Mouse (Mus musculus) thymus, adult 2 months (tissue): Measurements from ENCODE around the gene Olfr1377. TPM values are rescaled to one million over a fixed set of nuclear protein-coding genes. Genes with fewer than 3 reads are reported as not detected.
"Not testable (repeated sequence)": the region's sequence is repeated elsewhere in the genome, so short reads cannot be mapped to it uniquely, and the experiment has no call there.

Experiments used
- DNase-seq: peaks from one replicate; pipeline ENCODE4 v3.0.0; 2021
- H3K27ac ChIP-seq: fragments of 200-500 bp; 2 replicates; pipeline ENCODE4 v1.5.1; 2012; ENCODE audit warnings: low read length, control low read depth; ENCODE audit not compliant: control insufficient read depth, insufficient read depth
- H3K27me3 ChIP-seq: fragments of 200-500 bp; 2 replicates; pipeline ENCODE4 v1.6.1; 2012; ENCODE audit warnings: mild to moderate bottlenecking, low read length, moderate library complexity, mixed read lengths; ENCODE audit not compliant: control insufficient read depth, insufficient read depth
- H3K36me3 ChIP-seq: fragments of 200-500 bp; 2 replicates; pipeline ENCODE4 v1.6.1; 2012; ENCODE audit warnings: mild to moderate bottlenecking, low read length, moderate library complexity; ENCODE audit not compliant: control insufficient read depth, insufficient read depth
- H3K4me1 ChIP-seq: fragments of 200-500 bp; replicated peaks from 2 replicates; pipeline ENCODE4 v1.6.1; 2012; ENCODE audit warnings: low read length; ENCODE audit not compliant: control insufficient read depth, insufficient read depth
- H3K4me3 ChIP-seq: fragments of 200-500 bp; 2 replicates; pipeline ENCODE4 v1.5.1; 2012; ENCODE audit warnings: mild to moderate bottlenecking, low read length, control low read depth, moderate library complexity; ENCODE audit not compliant: control insufficient read depth, insufficient read depth
- CTCF ChIP-seq: fragments of 200-500 bp; IDR thresholded peaks from 2 replicates; pipeline ENCODE4 v1.5.1; 2012; ENCODE audit warnings: mild to moderate bottlenecking, control low read depth, low read length, moderate library complexity, borderline replicate concordance; ENCODE audit not compliant: control insufficient read depth, poor library complexity, insufficient read depth; ENCODE audit errors: extremely low read depth
- POLR2A ChIP-seq: fragments of 200-500 bp; IDR thresholded peaks from 2 replicates; pipeline ENCODE4 v1.6.1; 2012; ENCODE audit warnings: mild to moderate bottlenecking, low read length, control low read depth, moderate library complexity; ENCODE audit not compliant: control insufficient read depth, poor library complexity, insufficient read depth; ENCODE audit errors: extremely low read depth
- WGBS: fragments of 180-500 bp; shearing (Covaris S2); methylation state at CpG from one replicate; pipeline ENCODE4 v1.1.7; 2018; 5-methylcytosine and 5-hydroxymethylcytosine counted together
- polyA plus RNA-seq: library from polyadenylated mRNA; depleted of rRNA; stranded (reverse); fragments of >200 nt; gene quantifications from 2 replicates; pipeline ENCODE4 v1.2.3, GENCODE M21; 2012; rRNA removed

Gene Olfr1377
- polyA plus RNA-seq, 1 experiment = 0.09 TPM

- Histone ChIP-seq H3K27ac (no peak overlapping the region), H3K36me3 (no peaks in the 10 kb centered on the region), H3K4me1 (no peaks in the 10 kb centered on the region), H3K4me3 (no peak overlapping the region), H3K27me3 (no peaks in the 10 kb centered on the region)
- TF ChIP-seq CTCF (no peak), POLR2A (no peak)
- WGBS = 62% methylated on average over 2 of the region's 2 CpGs
- no peak for DNase-seq
Measured at GRCm38 (mm10) chr11:51016341-51016740, 34.6 kb downstream of the Olfr1377 start.

GRCm38 (mm10) chr11:51026811-51027210 is 45.0 kb downstream of the Olfr1377 start:
- DNase-seq, H3K36me3 ChIP-seq, H3K4me3 ChIP-seq, H3K27me3 ChIP-seq, H3K27ac ChIP-seq, H3K4me1 ChIP-seq: not testable (repeated sequence)
- WGBS = 94% methylated on average over 11 of the region's 11 CpGs

- H3K36me3 ChIP-seq, H3K4me1 ChIP-seq, H3K4me3 ChIP-seq, H3K27ac ChIP-seq, H3K27me3 ChIP-seq, DNase-seq: not testable (repeated sequence)
- WGBS = 79% methylated on average over 8 of the region's 8 CpGs
Measured at GRCm38 (mm10) chr11:51029381-51029780, 47.6 kb downstream of the Olfr1377 start.

- WGBS = 94% methylated on average over 2 of the region's 2 CpGs
- TF ChIP-seq POLR2A (no peak), CTCF (no peak)
- no peaks in the 10 kb centered on the region for H3K36me3 ChIP-seq
- DNase-seq = no peak
- H3K4me1 ChIP-seq = no peaks in the 10 kb centered on the region
- H3K4me3 ChIP-seq = no peak overlapping the region
- H3K27ac ChIP-seq = no peak overlapping the region
- H3K27me3 ChIP-seq = no peaks in the 10 kb centered on the region
Measured at GRCm38 (mm10) chr11:51030225-51030624, 48.5 kb downstream of the Olfr1377 start.

GRCm38 (mm10) chr11:51032851-51033250 is 51.1 kb downstream of the Olfr1377 start:
- H3K27ac ChIP-seq = no peak overlapping the region
- no peak for TF ChIP-seq CTCF
- TF ChIP-seq POLR2A = no peak
- 33% methylated on average over 1 of the region's 1 CpGs for WGBS
- H3K36me3 ChIP-seq = no peaks in the 10 kb centered on the region
- no peaks in the 10 kb centered on the region for H3K4me1 ChIP-seq
- DNase-seq = peak; percentile 9
- no peaks in the 10 kb centered on the region for H3K27me3 ChIP-seq
- H3K4me3 ChIP-seq = no peak overlapping the region

- not testable (repeated sequence) for DNase-seq, H3K36me3 ChIP-seq, H3K4me3 ChIP-seq, H3K27me3 ChIP-seq, H3K27ac ChIP-seq, H3K4me1 ChIP-seq
Measured at GRCm38 (mm10) chr11:51034141-51034540, 52.4 kb downstream of the Olfr1377 start.

GRCm38 (mm10) chr11:51035951-51036350 is 54.2 kb downstream of the Olfr1377 start:
- no peak for DNase-seq
- Histone ChIP-seq H3K4me3 (no peak overlapping the region), H3K27ac (no peak overlapping the region), H3K36me3 (no peaks in the 10 kb centered on the region), H3K27me3 (no peaks in the 10 kb centered on the region), H3K4me1 (no peaks in the 10 kb centered on the region)
- 88% methylated on average over 2 of the region's 2 CpGs for WGBS
- TF ChIP-seq CTCF (no peak), POLR2A (no peak)

Other genes with a start within 250 kb of the Olfr1377 start
- 5.1 and 5.8 TPM in 2 replicates for gene Zfp354c, start 154.2 kb upstream of the Olfr1377 start, polyA plus RNA-seq
- 0.34 and 0.37 TPM in 2 replicates for gene Zfp879, start 140.4 kb upstream of the Olfr1377 start, polyA plus RNA-seq
- gene Grm6, start 131.3 kb upstream of the Olfr1377 start, polyA plus RNA-seq = 2.3 and 2.9 TPM in 2 replicates
- gene Zfp454, start 94.3 kb upstream of the Olfr1377 start, polyA plus RNA-seq = not detected in 2 replicates
- 0.59 TPM in 2 replicates for gene Zfp2, start 65.8 kb upstream of the Olfr1377 start, polyA plus RNA-seq
- 0.04 and 0.09 TPM in 2 replicates for gene Zfp354b, start 50.3 kb upstream of the Olfr1377 start, polyA plus RNA-seq
- not detected in 2 replicates for gene 4933414I15Rik, start 38.2 kb upstream of the Olfr1377 start, polyA plus RNA-seq
- gene Prop1, start 28.2 kb upstream of the Olfr1377 start, polyA plus RNA-seq = not detected in 2 replicates
- gene Olfr1378, start 15.4 kb upstream of the Olfr1377 start, polyA plus RNA-seq = not detected in 2 replicates
- not detected in 2 replicates for gene Olfr51, start 21.6 kb downstream of the Olfr1377 start, polyA plus RNA-seq
- not detected in 2 replicates for gene Olfr54, start 32.3 kb downstream of the Olfr1377 start, polyA plus RNA-seq
- gene Olfr1375, start 66.1 kb downstream of the Olfr1377 start, polyA plus RNA-seq = not detected in 2 replicates
- 0.15 and 0.32 TPM in 2 replicates for gene Zfp354a, start 77.3 kb downstream of the Olfr1377 start, polyA plus RNA-seq
- gene Gm12569, start 238.5 kb downstream of the Olfr1377 start, polyA plus RNA-seq = not detected in 2 replicates